27 mouse cellular contexts compared by ENCODE assay signal in genomic region chr13:56443411-56443810, GRCm38 (mm10). TPM values are rescaled to one million over a fixed set of nuclear protein-coding genes. Genes with fewer than 3 reads are reported as not detected.
"Had no signal": no experiment of that assay in that cellular context is flagged by ENCODE, and none has a peak within 500 bp of the region (broad histone marks: within the 10 kb centered on the region; RNA-seq: fewer than 3 reads in every experiment).

No protein-coding gene starts in this region.

- DNase-seq: kidney, adult 8-10 months; kidney, postnatal 10 days; kidney, postnatal 36 days; liver; lung, adult 18-20 months; lung, postnatal 10 days; lung, postnatal 36 days; thymus, postnatal 36 days had no signal

- ATAC-seq: liver, embryonic 12.5 days; midbrain, embryonic 13.5 days; midbrain, embryonic 16.5 days had no signal

- H3K27ac ChIP-seq: kidney, embryonic 15.5 days; limb, embryonic 10.5 days; limb, embryonic 13.5 days; liver, embryonic 12.5 days; liver, embryonic 15.5 days; lung, embryonic 15.5 days; midbrain, embryonic 10.5 days; midbrain, embryonic 13.5 days had no signal

- H3K4me3 ChIP-seq: kidney, embryonic 15.5 days; limb, embryonic 10.5 days; limb, embryonic 13.5 days; liver, embryonic 12.5 days; liver, embryonic 15.5 days; lung, embryonic 15.5 days; megakaryocyte, embryonic 14.5 days; midbrain, embryonic 10.5 days; midbrain, embryonic 13.5 days had no signal

- H3K4me1 ChIP-seq: liver, embryonic 12.5 days; liver, embryonic 15.5 days had no signal

- H3K36me3 ChIP-seq: kidney, embryonic 15.5 days; limb, embryonic 10.5 days; limb, embryonic 13.5 days; liver, embryonic 12.5 days; liver, embryonic 15.5 days; lung, embryonic 15.5 days; midbrain, embryonic 10.5 days; midbrain, embryonic 13.5 days had no signal

RNA-seq across cellular contexts. Expression of gene Slc25a48, which starts 5.3 kb away (rescaled TPM):
- total RNA-seq: layer of hippocampus, postnatal 10 days; monocyte, adult 5-6 weeks had no signal
- polyA plus RNA-seq: limb, embryonic 10.5 days; midbrain, embryonic 10.5 days; midbrain, embryonic 13.5 days; midbrain, embryonic 16.5 days; neural tube, embryonic 14.5 days had no signal

RNA-seq across cellular contexts. Expression of gene Gm3045, which starts 17.0 kb away (rescaled TPM):
- total RNA-seq: layer of hippocampus, adult 8-10 months; layer of hippocampus, postnatal 10 days; left cerebral cortex, adult 8-10 months; left cerebral cortex, postnatal 14 days; monocyte, adult 5-6 weeks had no signal
- polyA plus RNA-seq: kidney, embryonic 15.5 days; limb, embryonic 10.5 days; liver, embryonic 12.5 days; liver, embryonic 15.5 days; lung, embryonic 15.5 days; midbrain, embryonic 10.5 days; midbrain, embryonic 13.5 days; midbrain, embryonic 16.5 days; neural tube, embryonic 11.5 days; neural tube, embryonic 14.5 days; stomach, embryonic 14.5 days had no signal

RNA-seq across cellular contexts. Expression of gene Il9, which starts 38.6 kb away (rescaled TPM):
- total RNA-seq: layer of hippocampus, adult 8-10 months; layer of hippocampus, postnatal 10 days; left cerebral cortex, adult 8-10 months; left cerebral cortex, postnatal 14 days; monocyte, adult 5-6 weeks had no signal
- polyA plus RNA-seq: kidney, embryonic 15.5 days; limb, embryonic 10.5 days; limb, embryonic 13.5 days; liver, embryonic 12.5 days; liver, embryonic 15.5 days; lung, embryonic 15.5 days; midbrain, embryonic 10.5 days; midbrain, embryonic 13.5 days; midbrain, embryonic 16.5 days; neural tube, embryonic 11.5 days; neural tube, embryonic 14.5 days; stomach, embryonic 14.5 days; urinary bladder, adult 2 months had no signal
